Mouse (Mus musculus): ENCODE measurements around the gene Zfp146. TPM values are rescaled to one million over a fixed set of nuclear protein-coding genes. Genes with fewer than 3 reads are reported as not detected.
A peak's percentile ranks its signal among the peaks of the same experiment; 100 is the strongest.
"Not testable (repeated sequence)": the region's sequence is repeated elsewhere in the genome, so short reads cannot be mapped to it uniquely, and the experiment has no call there.

The Zfp146 gene
- polyA plus RNA-seq, 1 experiment from 2014 or later: 6.0 TPM

GRCm38 (mm10) chr7:30129900-30130299 is 39.6 kb downstream of the Zfp146 start:
- H3K4me1 ChIP-seq (ENCODE audit: insufficient read depth, low read depth, low read length): no peaks in the 10 kb centered on the region
- TF ChIP-seq CTCF (IDR thresholded peaks at IDR 0.05) (no peak), EP300 (IDR thresholded peaks at IDR 0.05) (no peak)
- no peaks in the 10 kb centered on the region for H3K9me3 ChIP-seq (ENCODE audit: low read length)
- peaks cover 9% of the 10 kb centered on the region; the same call in 1 of the 2 replicates for H3K36me3 ChIP-seq (ENCODE audit: insufficient read depth, low read length)
- no peaks in the 10 kb centered on the region for H3K27me3 ChIP-seq (replicated peaks; ENCODE audit: insufficient read depth, low read length)
- WGBS: 95% methylated on average over 8 of the region's 8 CpGs
- H3K4me3 ChIP-seq (ENCODE audit: low read depth, low read length): no peak overlapping the region
- no peak overlapping the region for H3K27ac ChIP-seq (ENCODE audit: low read length)
- H3K9ac ChIP-seq (replicated peaks; ENCODE audit: low read depth): no peak overlapping the region
- ATAC-seq (no peak), DNase-seq (ENCODE audit: low spot score) (no peak)
- no peak overlapping the region for H3K4me2 ChIP-seq (replicated peaks; ENCODE audit: low read depth, low read length)

GRCm38 (mm10) chr7:30122188-30122530 is 47.4 kb downstream of the Zfp146 start:
- H3K4me2 ChIP-seq (replicated peaks; ENCODE audit: low read depth, low read length): peak overlapping the region; percentile 86
- no peak overlapping the region for H3K27ac ChIP-seq (ENCODE audit: low read length)
- 2% methylated on average over 15 of the region's 15 CpGs for WGBS
- H3K9me3 ChIP-seq (ENCODE audit: low read length): no peaks in the 10 kb centered on the region
- H3K4me1 ChIP-seq (ENCODE audit: insufficient read depth, low read depth, low read length): no peaks in the 10 kb centered on the region
- peak overlapping the region; percentile 48 for H3K9ac ChIP-seq (replicated peaks; ENCODE audit: low read depth)
- TF ChIP-seq EP300 (IDR thresholded peaks at IDR 0.05) (no peak), CTCF (IDR thresholded peaks at IDR 0.05) (no peak)
- H3K4me3 ChIP-seq (ENCODE audit: low read depth, low read length): peak overlapping the region; percentile 66
- ATAC-seq (no peak; the same call in 1 of the 2 replicates), DNase-seq (ENCODE audit: low spot score) (peak; percentile 40)
- H3K27me3 ChIP-seq (replicated peaks; ENCODE audit: insufficient read depth, low read length): no peaks in the 10 kb centered on the region
- no peaks in the 10 kb centered on the region for H3K36me3 ChIP-seq (ENCODE audit: insufficient read depth, low read length)

GRCm38 (mm10) chr7:30121308-30122187 is 48.0 kb downstream of the Zfp146 start, which contains the start of gene Zfp382:
Zfp382 (plus strand) TSS chr7:30121942.
- H3K4me3 ChIP-seq (ENCODE audit: low read depth, low read length): peak within 1 kb of the TSS; percentile 66
- no peaks in the 10 kb centered on the region for H3K36me3 ChIP-seq (ENCODE audit: insufficient read depth, low read length)
- WGBS: under 1% methylated on average over 60 of the region's 61 CpGs
- TF ChIP-seq EP300 (IDR thresholded peaks at IDR 0.05) (no peak), CTCF (IDR thresholded peaks at IDR 0.05) (0 out of 2 replicates have a peak, but pooled peaks have one; percentile 20)
- H3K4me2 ChIP-seq (replicated peaks; ENCODE audit: low read depth, low read length): peak within 1 kb of the TSS; percentile 86
- no peaks in the 10 kb centered on the region for H3K27me3 ChIP-seq (replicated peaks; ENCODE audit: insufficient read depth, low read length)
- H3K9me3 ChIP-seq (ENCODE audit: low read length): no peaks in the 10 kb centered on the region
- no peaks in the 10 kb centered on the region for H3K4me1 ChIP-seq (ENCODE audit: insufficient read depth, low read depth, low read length)
- ATAC-seq (peak; percentile 98), DNase-seq (ENCODE audit: low spot score) (peak; percentile 92)
- H3K27ac ChIP-seq (ENCODE audit: low read length): 0 out of 2 replicates have a peak within 1 kb of the TSS, but pooled peaks have one; percentile 1
- H3K9ac ChIP-seq (replicated peaks; ENCODE audit: low read depth): peak within 1 kb of the TSS; percentile 48

DNA sequence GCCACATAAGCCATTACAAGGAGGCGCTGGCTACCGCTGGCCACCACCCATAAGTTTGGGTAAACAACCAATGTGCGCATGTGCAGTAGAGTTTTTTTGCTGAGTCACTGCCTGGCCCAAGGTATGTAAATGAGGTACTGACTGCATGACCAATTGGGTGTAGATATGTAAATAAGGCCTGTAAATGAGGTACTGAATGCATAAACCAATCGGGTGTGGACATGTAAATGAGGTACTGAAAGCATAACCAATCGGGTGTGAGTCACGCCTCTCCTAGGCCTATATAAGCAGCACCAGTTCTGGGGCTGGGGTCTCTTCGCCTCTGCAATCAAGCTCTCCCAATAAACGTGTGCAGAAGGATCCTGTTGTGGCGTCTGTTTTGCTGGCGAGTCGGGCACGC is 51.6 kb downstream of the Zfp146 start:
- not testable (repeated sequence) for H3K27ac ChIP-seq (ENCODE audit: low read length); H3K9me3 ChIP-seq (ENCODE audit: low read length); ATAC-seq; H3K4me2 ChIP-seq (replicated peaks; ENCODE audit: low read depth, low read length); H3K36me3 ChIP-seq (ENCODE audit: insufficient read depth, low read length); H3K27me3 ChIP-seq (replicated peaks; ENCODE audit: insufficient read depth, low read length); H3K4me3 ChIP-seq (ENCODE audit: low read depth, low read length); H3K9ac ChIP-seq (replicated peaks; ENCODE audit: low read depth); H3K4me1 ChIP-seq (ENCODE audit: insufficient read depth, low read depth, low read length); DNase-seq (ENCODE audit: low spot score)
- WGBS: 91% methylated on average over 12 of the region's 12 CpGs

DNA sequence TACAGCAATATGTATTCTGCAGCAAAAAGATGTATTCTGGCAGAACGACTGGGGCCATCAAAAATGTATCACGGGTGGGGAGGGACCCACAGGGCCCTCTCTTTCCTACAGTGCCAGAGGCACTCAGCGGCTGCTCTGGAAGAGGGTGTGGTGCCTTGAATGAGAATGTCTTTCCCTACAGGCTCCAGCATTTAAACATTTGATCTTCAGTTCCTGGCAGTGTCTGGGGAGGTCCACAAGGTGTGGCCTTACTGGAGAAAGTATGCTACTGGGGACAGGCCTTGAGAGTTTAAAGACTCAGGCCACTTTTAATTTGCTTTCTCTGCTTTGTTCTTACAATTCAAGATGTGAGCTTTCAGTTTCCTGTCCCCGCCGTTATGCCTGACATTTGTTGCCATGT is 53.5 kb downstream of the Zfp146 start:
- Histone ChIP-seq H3K4me1 (ENCODE audit: insufficient read depth, low read depth, low read length) (no peaks in the 10 kb centered on the region), H3K36me3 (ENCODE audit: insufficient read depth, low read length) (no peaks in the 10 kb centered on the region), H3K27me3 (replicated peaks; ENCODE audit: insufficient read depth, low read length) (no peaks in the 10 kb centered on the region), H3K27ac (ENCODE audit: low read length) (no peak overlapping the region), H3K4me2 (replicated peaks; ENCODE audit: low read depth, low read length) (no peak overlapping the region), H3K9ac (replicated peaks; ENCODE audit: low read depth) (no peak overlapping the region), H3K9me3 (ENCODE audit: low read length) (no peaks in the 10 kb centered on the region), H3K4me3 (ENCODE audit: low read depth, low read length) (no peak overlapping the region)
- DNase-seq (ENCODE audit: low spot score): no peak
- ATAC-seq: no peak
- no peak for TF ChIP-seq EP300 (IDR thresholded peaks at IDR 0.05)
- TF ChIP-seq CTCF (IDR thresholded peaks at IDR 0.05): no peak
- 91% methylated on average over 5 of the region's 5 CpGs for WGBS

Other genes with a start within 250 kb of the Zfp146 start
- gene Zfp74, start 215.7 kb downstream of the Zfp146 start, polyA plus RNA-seq (2015; fragmentation: Nextera tagmentation; extraction: Ambion mirVana): 5.1 and 6.7 TPM in 2 replicates
- gene Zfp568, start 185.8 kb downstream of the Zfp146 start, polyA plus RNA-seq (2015; fragmentation: Nextera tagmentation; extraction: Ambion mirVana): 4.1 and 5.8 TPM in 2 replicates
- 2.3 and 2.4 TPM in 2 replicates for gene Zfp14, start 118.4 kb downstream of the Zfp146 start, polyA plus RNA-seq (2015; fragmentation: Nextera tagmentation; extraction: Ambion mirVana)
- 3.8 and 4.0 TPM in 2 replicates for gene Zfp82, start 96.8 kb downstream of the Zfp146 start, polyA plus RNA-seq (2015; fragmentation: Nextera tagmentation; extraction: Ambion mirVana)
- gene Gm26920, start 79.3 kb downstream of the Zfp146 start, polyA plus RNA-seq (2015; fragmentation: Nextera tagmentation; extraction: Ambion mirVana): 0.07 TPM in 1 of 2 replicates, not detected in the other
- gene Zfp566, start 79.2 kb downstream of the Zfp146 start, polyA plus RNA-seq (2015; fragmentation: Nextera tagmentation; extraction: Ambion mirVana): 4.8 and 5.2 TPM in 2 replicates
- 58.4 and 61.0 TPM in 2 replicates for gene Zfp260, start 75.0 kb downstream of the Zfp146 start, polyA plus RNA-seq (2015; fragmentation: Nextera tagmentation; extraction: Ambion mirVana)
- 3.5 and 3.7 TPM in 2 replicates for gene Zfp382, start 47.8 kb downstream of the Zfp146 start, polyA plus RNA-seq (2015; fragmentation: Nextera tagmentation; extraction: Ambion mirVana)
- gene Cox7a1, start 14.4 kb upstream of the Zfp146 start, polyA plus RNA-seq (2015; fragmentation: Nextera tagmentation; extraction: Ambion mirVana): 18.7 and 18.8 TPM in 2 replicates
- gene Capns1, start 29.1 kb upstream of the Zfp146 start, polyA plus RNA-seq (2015; fragmentation: Nextera tagmentation; extraction: Ambion mirVana): 118 and 120 TPM in 2 replicates
- gene Polr2i, start 62.2 kb upstream of the Zfp146 start, polyA plus RNA-seq (2015; fragmentation: Nextera tagmentation; extraction: Ambion mirVana): 122 and 144 TPM in 2 replicates
- 142 and 143 TPM in 2 replicates for gene Tbcb, start 62.5 kb upstream of the Zfp146 start, polyA plus RNA-seq (2015; fragmentation: Nextera tagmentation; extraction: Ambion mirVana)
- gene Ovol3, start 66.0 kb upstream of the Zfp146 start, polyA plus RNA-seq (2015; fragmentation: Nextera tagmentation; extraction: Ambion mirVana): 0.27 TPM in 1 of 2 replicates, not detected in the other
- gene Thap8, start 110.3 kb upstream of the Zfp146 start, polyA plus RNA-seq (2015; fragmentation: Nextera tagmentation; extraction: Ambion mirVana): 0.37 and 0.81 TPM in 2 replicates
- 2.5 and 2.7 TPM in 2 replicates for gene Wdr62, start 110.7 kb upstream of the Zfp146 start, polyA plus RNA-seq (2015; fragmentation: Nextera tagmentation; extraction: Ambion mirVana)
- gene Clip3, start 122.0 kb upstream of the Zfp146 start, polyA plus RNA-seq (2015; fragmentation: Nextera tagmentation; extraction: Ambion mirVana): 4.3 and 5.0 TPM in 2 replicates
- 60.6 and 78.2 TPM in 2 replicates for gene Alkbh6, start 139.0 kb upstream of the Zfp146 start, polyA plus RNA-seq (2015; fragmentation: Nextera tagmentation; extraction: Ambion mirVana)
- 13.1 and 17.2 TPM in 2 replicates for gene Syne4, start 145.1 kb upstream of the Zfp146 start, polyA plus RNA-seq (2015; fragmentation: Nextera tagmentation; extraction: Ambion mirVana)
- not detected in 2 replicates for gene E130208F15Rik, start 152.0 kb upstream of the Zfp146 start, polyA plus RNA-seq (2015; fragmentation: Nextera tagmentation; extraction: Ambion mirVana)
- 17.6 and 20.0 TPM in 2 replicates for gene Sdhaf1, start 154.1 kb upstream of the Zfp146 start, polyA plus RNA-seq (2015; fragmentation: Nextera tagmentation; extraction: Ambion mirVana)
- 2.0 and 2.8 TPM in 2 replicates for gene Lrfn3, start 193.0 kb upstream of the Zfp146 start, polyA plus RNA-seq (2015; fragmentation: Nextera tagmentation; extraction: Ambion mirVana)
- gene Tyrobp, start 244.0 kb upstream of the Zfp146 start, polyA plus RNA-seq (2015; fragmentation: Nextera tagmentation; extraction: Ambion mirVana): 209 and 244 TPM in 2 replicates